Comparison of ENCODE assay signal across 14 mouse cellular contexts in genomic region chr6:14018928-14019327, GRCm38 (mm10).
DNase-seq lines count a peak whose midpoint lies in the region; ATAC-seq and TF ChIP-seq lines count a peak whose summit lies in the region.
"Had no signal": no experiment of that assay in that cellular context is flagged by ENCODE, and none has a peak within 500 bp of the region (broad histone marks: within the 10 kb centered on the region; RNA-seq: fewer than 3 reads in every experiment).

No protein-coding gene starts in this region.

- H3K4me1 ChIP-seq in hindbrain, embryonic 13.5 days (replicated peaks) = no peaks in the 10 kb centered on the region
- H3K4me1 ChIP-seq in midbrain, embryonic 16.5 days (ENCODE audit: control insufficient read depth, insufficient read depth, low read length) = peaks cover 6% of the 10 kb centered on the region

- no peak overlapping the region for H3K4me2 ChIP-seq in hindbrain, embryonic 13.5 days
- H3K4me2 ChIP-seq in midbrain, embryonic 16.5 days (ENCODE audit: low read length) = no peak overlapping the region
- H3K4me2 ChIP-seq: lung, embryonic 14.5 days had no signal

- peak; percentile 60 for DNase-seq in brain, adult 2 months (ENCODE audit: low read depth, low spot score)
- DNase-seq in brain, embryonic 14.5 days (ENCODE audit: low read depth) = peak; percentile 76
- DNase-seq in urinary bladder, postnatal 14 days (ENCODE audit: low spot score) = no peak
- DNase-seq in gastrocnemius, postnatal 10 days = no peak
- DNase-seq in kidney, adult 9 months = no peak
- DNase-seq: adrenal gland, postnatal 25 days; cerebellum, adult 11 months; heart, postnatal 14 days; lung, embryonic 14.5 days; spleen, adult 18-20 months had no signal

- no peak for TF ChIP-seq POLR2A in brain, embryonic 14.5 days (IDR thresholded peaks at IDR 0.05; ENCODE audit: borderline replicate concordance, extremely low read depth, insufficient read depth, insufficient read length, poor library complexity, severe bottlenecking)

- H3K9me3 ChIP-seq in hindbrain, embryonic 13.5 days = no peaks in the 10 kb centered on the region
- no peaks in the 10 kb centered on the region for H3K9me3 ChIP-seq in midbrain, embryonic 16.5 days (replicated peaks; ENCODE audit: control insufficient read depth, low read length, poor library complexity, severe bottlenecking)

- peak; percentile 92 for ATAC-seq in hindbrain, embryonic 13.5 days (ENCODE audit: low FRiP score)
- peak; percentile 99 for ATAC-seq in midbrain, embryonic 16.5 days
- ATAC-seq: intestine, postnatal 0 days had no signal

- no peaks in the 10 kb centered on the region for H3K36me3 ChIP-seq in hindbrain, embryonic 13.5 days
- no peaks in the 10 kb centered on the region for H3K36me3 ChIP-seq in midbrain, embryonic 16.5 days (ENCODE audit: control insufficient read depth, insufficient read depth, low read length)

- no peak overlapping the region for H3K27ac ChIP-seq in hindbrain, embryonic 13.5 days
- H3K27ac ChIP-seq in midbrain, embryonic 16.5 days (ENCODE audit: low read length) = no peak overlapping the region

- H3K4me3 ChIP-seq in hindbrain, embryonic 13.5 days = no peak overlapping the region
- no peak overlapping the region for H3K4me3 ChIP-seq in midbrain, embryonic 16.5 days (ENCODE audit: low read depth, low read length)
- H3K4me3 ChIP-seq: erythroblast, embryonic 14.5 days had no signal

- H3K9ac ChIP-seq in hindbrain, embryonic 13.5 days = no peak overlapping the region
- H3K9ac ChIP-seq in midbrain, embryonic 16.5 days (ENCODE audit: low read depth, low read length) = no peak overlapping the region
- H3K9ac ChIP-seq: lung, embryonic 14.5 days had no signal

- 52% methylated on average over 2 of the region's 2 CpGs for WGBS in hindbrain, embryonic 13.5 days
- WGBS in midbrain, embryonic 16.5 days = 41% methylated on average over 2 of the region's 2 CpGs

- no peak for TF ChIP-seq CTCF in brain, embryonic 14.5 days (IDR thresholded peaks at IDR 0.05; ENCODE audit: borderline replicate concordance, extremely low read depth, insufficient read depth, insufficient read length)

- H3K27me3 ChIP-seq in hindbrain, embryonic 13.5 days = no peaks in the 10 kb centered on the region
- no peaks in the 10 kb centered on the region for H3K27me3 ChIP-seq in midbrain, embryonic 16.5 days (ENCODE audit: control insufficient read depth, insufficient read depth, low read depth, low read length)

Comparison
In these comparisons a context has a peak if more than half of its experiments do, and no peak if none do; other contexts are left out.
1. DNase-seq: peak in brain, adult 2 months (single experiment) and brain, embryonic 14.5 days (single experiment); none in urinary bladder, postnatal 14 days (single experiment), gastrocnemius, postnatal 10 days (single experiment) and kidney, adult 9 months (single experiment).